Mouse (Mus musculus): Measurements from ENCODE around the gene Dock2. TPM values are rescaled to one million over a fixed set of nuclear protein-coding genes. Genes with fewer than 3 reads are reported as not detected.
A peak's percentile ranks its signal among the peaks of the same experiment; 100 is the strongest.

Dock2 gene
- polyA plus RNA-seq, 1 experiment from 2014 or later: 1.4 TPM

DNA sequence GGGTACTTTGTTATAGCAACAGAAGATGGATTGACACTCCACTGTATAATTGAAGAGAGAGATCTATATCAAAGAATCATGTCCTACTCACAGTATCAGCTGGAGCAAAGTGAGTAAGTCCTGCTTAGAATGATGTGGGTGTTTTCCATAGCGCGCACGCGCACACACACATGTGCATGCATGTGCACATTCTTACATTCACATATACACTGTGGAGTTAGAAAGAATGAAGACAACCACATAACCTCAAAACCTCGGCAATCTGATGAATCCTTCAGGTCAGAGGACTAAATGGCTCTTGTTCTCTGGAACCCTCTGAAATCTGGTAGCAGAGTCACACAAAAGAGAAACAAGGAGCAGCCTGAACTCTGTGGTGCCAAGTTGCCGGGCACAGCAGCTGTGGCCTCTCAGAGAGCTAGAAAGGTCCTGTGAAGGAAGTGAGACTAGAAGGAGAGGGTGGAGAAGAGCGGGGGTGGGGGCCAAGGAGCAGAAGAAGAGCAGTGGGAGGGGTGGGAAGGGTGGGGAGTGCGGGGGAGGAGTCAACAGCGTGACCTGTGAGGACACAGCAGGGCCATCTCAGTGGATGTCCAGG lies 10.3 kb downstream of the Dock2 start:
- Histone ChIP-seq H3K4me1 (ENCODE audit: control insufficient read depth, insufficient read depth, low read length) (no peaks in the 10 kb centered on the region), H3K36me3 (ENCODE audit: control insufficient read depth, insufficient read depth, low read length) (no peaks in the 10 kb centered on the region), H3K9me3 (ENCODE audit: control insufficient read depth, low read length) (no peaks in the 10 kb centered on the region), H3K9ac (ENCODE audit: low read depth, low read length) (no peak overlapping the region), H3K4me3 (ENCODE audit: low read length) (no peak overlapping the region), H3K4me2 (ENCODE audit: low read depth, low read length) (no peak overlapping the region), H3K27me3 (replicated peaks; ENCODE audit: control insufficient read depth, insufficient read depth, low read length) (no peaks in the 10 kb centered on the region), H3K27ac (ENCODE audit: low read length) (no peak overlapping the region)
- 78% methylated on average over 9 of the region's 9 CpGs for WGBS
- no peak for ATAC-seq

DNA sequence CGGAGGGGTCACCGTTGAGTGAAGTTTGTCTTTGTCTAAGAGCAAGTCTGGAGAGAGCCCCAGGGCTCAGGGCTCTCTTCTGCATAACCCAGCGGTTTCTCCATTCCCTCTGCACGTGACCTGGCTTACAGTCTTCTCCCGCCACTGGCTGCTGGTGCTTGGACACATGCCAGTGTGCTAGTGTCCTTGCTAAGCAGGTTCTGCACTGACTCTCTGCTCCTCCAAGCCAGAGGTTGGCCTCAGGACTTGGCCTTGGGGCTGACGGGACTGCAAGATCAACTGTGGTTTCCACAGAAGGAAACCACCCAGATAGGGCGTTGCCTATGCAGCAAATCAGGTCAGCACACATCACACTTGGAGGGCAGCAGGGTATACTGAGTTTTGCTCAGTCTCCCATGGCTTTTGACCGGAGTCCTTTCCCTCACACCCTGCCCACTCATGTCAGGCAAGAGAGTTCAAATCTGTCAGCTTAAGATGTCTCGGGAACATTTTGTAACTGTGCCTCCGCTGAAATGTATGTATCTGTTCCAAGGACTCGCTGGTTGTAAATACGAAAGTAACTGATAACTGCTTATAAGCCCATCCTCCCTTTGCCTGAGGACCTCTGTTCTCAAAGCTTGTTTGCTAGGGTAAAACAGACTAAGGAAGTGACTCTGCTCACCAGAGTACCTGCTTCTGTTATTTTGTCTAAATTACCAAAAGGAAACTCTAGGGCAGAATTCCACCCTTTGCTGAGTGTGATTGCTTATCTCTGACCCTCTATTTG lies 12.3 kb downstream of the Dock2 start:
- H3K9me3 ChIP-seq (ENCODE audit: control insufficient read depth, low read length): no peaks in the 10 kb centered on the region
- ATAC-seq: peak; percentile 40; the same call in 1 of the 2 replicates
- WGBS: 53% methylated on average over 12 of the region's 12 CpGs

DNA sequence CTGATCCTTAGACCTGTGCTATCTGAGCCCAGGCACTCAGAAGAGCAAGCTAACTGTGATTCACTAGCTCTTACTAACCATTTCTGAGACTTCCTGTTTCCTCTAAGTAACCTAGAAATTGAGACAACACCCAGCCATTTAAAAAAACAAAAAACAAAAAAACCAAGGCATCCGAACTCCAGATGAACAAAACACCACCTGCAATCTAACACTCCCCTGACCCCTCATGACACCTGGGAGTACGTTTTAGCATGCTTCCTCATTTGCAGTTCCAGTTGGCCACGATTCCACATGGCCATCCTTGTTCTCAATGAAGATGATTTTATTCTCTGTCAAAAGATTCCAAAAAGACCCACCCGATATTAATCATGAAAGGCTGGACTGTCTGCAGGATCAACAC lies 13.0 kb downstream of the Dock2 start:
- H3K27me3 ChIP-seq (replicated peaks; ENCODE audit: control insufficient read depth, insufficient read depth, low read length): no peaks in the 10 kb centered on the region
- H3K4me2 ChIP-seq (ENCODE audit: low read depth, low read length): no peak overlapping the region
- H3K4me1 ChIP-seq (ENCODE audit: control insufficient read depth, insufficient read depth, low read length): no peaks in the 10 kb centered on the region
- ATAC-seq: no peak
- no peak overlapping the region for H3K9ac ChIP-seq (ENCODE audit: low read depth, low read length)
- WGBS: 65% methylated on average over 4 of the region's 4 CpGs
- H3K9me3 ChIP-seq (ENCODE audit: control insufficient read depth, low read length): no peaks in the 10 kb centered on the region
- H3K4me3 ChIP-seq (ENCODE audit: low read length): no peak overlapping the region
- H3K36me3 ChIP-seq (ENCODE audit: control insufficient read depth, insufficient read depth, low read length): no peaks in the 10 kb centered on the region
- H3K27ac ChIP-seq (ENCODE audit: low read length): no peak overlapping the region

More for the DNA sequence above, 12.3 kb downstream of the Dock2 start:
- Histone ChIP-seq H3K9ac (ENCODE audit: low read depth, low read length) (no peak overlapping the region), H3K4me3 (ENCODE audit: low read length) (no peak overlapping the region), H3K27ac (ENCODE audit: low read length) (no peak overlapping the region), H3K27me3 (replicated peaks; ENCODE audit: control insufficient read depth, insufficient read depth, low read length) (no peaks in the 10 kb centered on the region), H3K36me3 (ENCODE audit: control insufficient read depth, insufficient read depth, low read length) (no peaks in the 10 kb centered on the region), H3K4me2 (ENCODE audit: low read depth, low read length) (no peak overlapping the region), H3K4me1 (ENCODE audit: control insufficient read depth, insufficient read depth, low read length) (no peaks in the 10 kb centered on the region)

DNA sequence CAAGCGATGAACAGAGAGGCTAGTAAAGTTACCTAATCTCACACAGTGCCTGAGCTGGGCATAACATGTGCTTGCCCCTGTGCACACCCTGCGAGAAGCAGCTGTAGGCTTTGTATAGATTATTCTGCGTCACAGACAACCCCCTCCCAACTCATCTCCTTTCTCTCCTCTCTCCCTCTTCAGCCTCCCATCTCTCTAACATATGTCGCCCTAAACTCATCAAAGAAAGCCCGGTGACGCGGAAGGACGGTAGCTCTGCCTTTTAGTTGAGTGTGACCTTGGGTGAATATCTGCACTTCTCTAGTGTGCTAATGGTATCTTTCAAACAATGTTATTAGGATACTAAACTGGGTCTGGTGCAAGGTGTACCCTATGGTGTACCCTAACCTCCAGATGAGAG lies 13.7 kb downstream of the Dock2 start:
- no peaks in the 10 kb centered on the region for H3K27me3 ChIP-seq (replicated peaks; ENCODE audit: control insufficient read depth, insufficient read depth, low read length)
- H3K36me3 ChIP-seq (ENCODE audit: control insufficient read depth, insufficient read depth, low read length): no peaks in the 10 kb centered on the region
- ATAC-seq: no peak
- no peak overlapping the region for H3K27ac ChIP-seq (ENCODE audit: low read length)
- no peaks in the 10 kb centered on the region for H3K9me3 ChIP-seq (ENCODE audit: control insufficient read depth, low read length)
- H3K4me2 ChIP-seq (ENCODE audit: low read depth, low read length): no peak overlapping the region
- H3K4me3 ChIP-seq (ENCODE audit: low read length): no peak overlapping the region
- H3K4me1 ChIP-seq (ENCODE audit: control insufficient read depth, insufficient read depth, low read length): no peaks in the 10 kb centered on the region
- no peak overlapping the region for H3K9ac ChIP-seq (ENCODE audit: low read depth, low read length)
- 81% methylated on average over 8 of the region's 8 CpGs for WGBS

DNA sequence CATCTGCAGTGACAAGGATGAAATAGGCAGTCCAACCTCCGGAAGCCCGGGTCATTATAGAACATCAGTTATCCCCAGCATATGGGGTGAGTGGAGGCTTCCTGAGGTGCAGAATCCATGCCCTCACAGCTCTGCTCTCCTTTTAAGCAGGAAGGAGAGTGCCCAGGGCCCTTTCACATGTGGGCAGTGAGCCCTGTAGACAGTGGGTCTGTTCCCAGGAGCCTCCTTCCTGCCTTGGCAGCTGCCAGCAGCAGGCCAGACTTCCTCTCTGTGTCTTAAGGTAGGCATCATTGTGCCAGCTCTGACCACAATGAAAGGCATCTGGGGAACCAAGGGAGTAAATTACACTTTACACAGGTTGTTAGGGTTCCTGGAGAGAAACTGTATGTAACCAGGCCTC lies 14.3 kb downstream of the Dock2 start:
- H3K4me2 ChIP-seq (ENCODE audit: low read depth, low read length): no peak overlapping the region
- H3K27me3 ChIP-seq (replicated peaks; ENCODE audit: control insufficient read depth, insufficient read depth, low read length): no peaks in the 10 kb centered on the region
- no peak for ATAC-seq
- no peak overlapping the region for H3K4me3 ChIP-seq (ENCODE audit: low read length)
- no peak overlapping the region for H3K27ac ChIP-seq (ENCODE audit: low read length)
- no peak overlapping the region for H3K9ac ChIP-seq (ENCODE audit: low read depth, low read length)
- no peaks in the 10 kb centered on the region for H3K9me3 ChIP-seq (ENCODE audit: control insufficient read depth, low read length)
- no peaks in the 10 kb centered on the region for H3K4me1 ChIP-seq (ENCODE audit: control insufficient read depth, insufficient read depth, low read length)
- H3K36me3 ChIP-seq (ENCODE audit: control insufficient read depth, insufficient read depth, low read length): no peaks in the 10 kb centered on the region
- 86% methylated on average over 2 of the region's 2 CpGs for WGBS

DNA sequence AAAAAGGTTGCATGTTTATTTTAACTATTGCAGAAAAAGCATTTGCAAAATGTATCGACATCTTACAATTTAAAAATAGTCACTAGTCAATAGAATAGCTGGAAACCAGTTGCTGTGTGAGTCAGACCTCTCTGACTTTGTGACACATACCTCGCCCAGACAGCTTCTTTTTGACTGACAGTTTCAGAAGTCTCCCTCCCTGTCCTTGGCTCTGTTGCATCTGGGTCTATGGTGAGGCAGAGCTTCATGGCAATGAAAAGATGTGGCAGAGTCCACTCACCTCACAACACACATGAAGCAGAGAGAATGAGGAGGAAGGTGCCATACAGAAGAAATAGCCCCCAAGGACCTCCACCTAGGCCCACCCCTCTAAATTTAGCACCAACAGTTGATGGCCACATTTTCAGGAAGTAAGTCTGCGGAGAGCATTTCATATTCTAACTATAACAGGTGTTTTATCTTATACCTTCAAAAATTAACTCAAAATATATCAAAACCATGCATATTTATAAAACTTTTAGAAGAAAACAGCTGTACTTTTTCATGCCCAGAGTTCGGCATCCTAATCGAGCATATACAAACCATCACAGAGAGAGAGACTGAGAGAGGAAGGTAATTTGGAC lies 19.8 kb downstream of the Dock2 start:
- Histone ChIP-seq H3K9ac (ENCODE audit: low read depth, low read length) (no peak overlapping the region), H3K27ac (ENCODE audit: low read length) (no peak overlapping the region), H3K4me1 (ENCODE audit: control insufficient read depth, insufficient read depth, low read length) (no peaks in the 10 kb centered on the region), H3K9me3 (ENCODE audit: control insufficient read depth, low read length) (no peaks in the 10 kb centered on the region), H3K36me3 (ENCODE audit: control insufficient read depth, insufficient read depth, low read length) (no peaks in the 10 kb centered on the region), H3K27me3 (replicated peaks; ENCODE audit: control insufficient read depth, insufficient read depth, low read length) (no peaks in the 10 kb centered on the region), H3K4me3 (ENCODE audit: low read length) (no peak overlapping the region), H3K4me2 (ENCODE audit: low read depth, low read length) (no peak overlapping the region)
- WGBS: 74% methylated on average over 5 of the region's 5 CpGs
- no peak for ATAC-seq

DNA sequence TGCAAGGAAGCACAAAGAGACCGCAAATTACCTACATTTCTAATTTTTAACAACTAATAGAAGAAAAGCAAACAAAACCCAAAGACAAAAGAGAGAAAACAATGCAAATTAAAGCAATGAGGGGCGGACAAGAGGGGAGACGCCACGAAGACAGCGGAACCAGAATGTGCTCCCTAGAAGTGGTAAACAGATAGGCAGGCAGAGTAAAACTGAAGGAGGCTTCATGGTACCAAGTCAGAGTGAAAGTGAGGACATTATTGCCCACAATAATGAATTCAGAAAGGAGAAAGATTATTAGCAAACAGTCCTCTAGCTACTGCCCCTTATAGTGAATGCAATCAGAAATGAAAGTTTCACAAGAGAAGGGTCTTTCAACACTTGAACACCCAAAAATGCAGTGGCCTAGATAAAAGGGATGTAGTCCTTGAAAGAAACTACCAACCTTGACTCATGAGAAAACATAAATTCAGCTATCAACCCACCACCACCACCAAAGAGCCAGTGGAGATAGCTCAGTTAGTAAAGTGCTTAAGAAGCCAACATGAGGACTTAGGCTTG lies 21.0 kb downstream of the Dock2 start:
- no peaks in the 10 kb centered on the region for H3K36me3 ChIP-seq (ENCODE audit: control insufficient read depth, insufficient read depth, low read length)
- H3K4me2 ChIP-seq (ENCODE audit: low read depth, low read length): no peak overlapping the region
- WGBS: 84% methylated on average over 5 of the region's 5 CpGs
- no peaks in the 10 kb centered on the region for H3K27me3 ChIP-seq (replicated peaks; ENCODE audit: control insufficient read depth, insufficient read depth, low read length)
- no peaks in the 10 kb centered on the region for H3K4me1 ChIP-seq (ENCODE audit: control insufficient read depth, insufficient read depth, low read length)
- no peak for ATAC-seq
- no peak overlapping the region for H3K4me3 ChIP-seq (ENCODE audit: low read length)
- no peak overlapping the region for H3K9ac ChIP-seq (ENCODE audit: low read depth, low read length)
- no peak overlapping the region for H3K27ac ChIP-seq (ENCODE audit: low read length)
- no peaks in the 10 kb centered on the region for H3K9me3 ChIP-seq (ENCODE audit: control insufficient read depth, low read length)

DNA sequence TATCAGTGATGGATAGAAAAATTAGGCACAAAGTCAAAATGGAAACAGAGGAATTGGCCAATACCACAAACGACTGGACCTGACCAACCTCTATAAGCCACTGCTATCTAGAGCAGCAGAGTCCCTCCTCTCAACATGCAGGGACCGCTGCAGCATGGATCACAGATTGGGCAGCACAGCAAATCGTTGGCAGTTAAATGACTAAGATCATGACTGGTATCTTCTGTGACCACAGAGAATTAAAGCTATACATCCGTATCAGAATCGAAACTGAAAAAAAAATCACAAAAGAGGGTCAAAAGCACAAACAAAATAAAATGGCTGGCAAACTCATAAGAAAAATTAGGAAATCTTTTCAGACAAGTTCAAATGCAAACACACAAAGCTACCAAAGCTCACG lies 21.6 kb downstream of the Dock2 start:
- Histone ChIP-seq H3K4me3 (ENCODE audit: low read length) (no peak overlapping the region), H3K27ac (ENCODE audit: low read length) (no peak overlapping the region), H3K9ac (ENCODE audit: low read depth, low read length) (no peak overlapping the region), H3K4me2 (ENCODE audit: low read depth, low read length) (no peak overlapping the region), H3K9me3 (ENCODE audit: control insufficient read depth, low read length) (no peaks in the 10 kb centered on the region), H3K4me1 (ENCODE audit: control insufficient read depth, insufficient read depth, low read length) (no peaks in the 10 kb centered on the region), H3K27me3 (replicated peaks; ENCODE audit: control insufficient read depth, insufficient read depth, low read length) (no peaks in the 10 kb centered on the region), H3K36me3 (ENCODE audit: control insufficient read depth, insufficient read depth, low read length) (no peaks in the 10 kb centered on the region)
- 82% methylated on average over 6 of the region's 6 CpGs for WGBS
- no peak for ATAC-seq

DNA sequence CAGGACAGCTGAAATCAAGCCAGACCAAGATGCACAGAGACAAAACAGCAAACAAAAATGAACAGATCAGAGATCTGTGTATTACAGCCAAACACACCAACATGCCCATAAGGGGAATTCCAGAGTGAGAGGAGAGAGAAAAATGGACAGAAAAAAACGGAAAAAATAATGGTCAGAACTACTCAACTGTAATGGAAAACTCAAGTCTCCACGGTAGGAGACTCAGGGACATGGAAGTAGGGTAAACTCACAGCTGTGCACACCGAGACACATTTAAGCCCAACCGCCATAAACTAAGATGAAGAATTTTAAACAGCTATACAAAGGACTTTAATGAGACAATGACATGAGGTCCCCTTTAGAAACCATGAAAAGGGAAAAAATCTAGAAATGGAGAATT lies 24.1 kb downstream of the Dock2 start:
- 85% methylated on average over 4 of the region's 4 CpGs for WGBS
- no peak overlapping the region for H3K4me2 ChIP-seq (ENCODE audit: low read depth, low read length)
- H3K9me3 ChIP-seq (ENCODE audit: control insufficient read depth, low read length): no peaks in the 10 kb centered on the region
- no peak overlapping the region for H3K9ac ChIP-seq (ENCODE audit: low read depth, low read length)
- H3K27me3 ChIP-seq (replicated peaks; ENCODE audit: control insufficient read depth, insufficient read depth, low read length): no peaks in the 10 kb centered on the region
- no peaks in the 10 kb centered on the region for H3K4me1 ChIP-seq (ENCODE audit: control insufficient read depth, insufficient read depth, low read length)
- ATAC-seq: no peak
- no peaks in the 10 kb centered on the region for H3K36me3 ChIP-seq (ENCODE audit: control insufficient read depth, insufficient read depth, low read length)
- H3K4me3 ChIP-seq (ENCODE audit: low read length): no peak overlapping the region
- no peak overlapping the region for H3K27ac ChIP-seq (ENCODE audit: low read length)
